Mouse (Mus musculus) spleen, adult 2 months (tissue): ENCODE measurements around the gene Olfr765. TPM values are rescaled to one million over a fixed set of nuclear protein-coding genes. Genes with fewer than 3 reads are reported as not detected.
"Not testable (repeated sequence)": the region's sequence is repeated elsewhere in the genome, so short reads cannot be mapped to it uniquely, and the experiment has no call there.

ENCODE experiments used
- DNase-seq, 2 experiments: peaks; one replicate each; pipeline versions ENCODE4 v3.0.0 to v3.0.0-alpha.2; 2012 to 2021; ENCODE audit warnings: low spot score in 2 of 2, low read depth in 1 of 2
- H3K27ac ChIP-seq: fragments of 200-500 bp; 2 replicates; pipeline ENCODE4 v1.5.1; 2012; ENCODE audit warnings: low read length, inconsistent platforms; ENCODE audit not compliant: insufficient read depth
- H3K27me3 ChIP-seq: fragments of 200-500 bp; 2 replicates; pipeline ENCODE4 v1.6.1; 2012; ENCODE audit warnings: mild to moderate bottlenecking, moderate library complexity, low read length, inconsistent platforms; ENCODE audit not compliant: control insufficient read depth, insufficient read depth
- H3K36me3 ChIP-seq: fragments of 200-500 bp; 2 replicates; pipeline ENCODE4 v1.6.1; 2012; ENCODE audit warnings: mild to moderate bottlenecking, low read length, inconsistent platforms; ENCODE audit not compliant: control insufficient read depth, insufficient read depth
- H3K4me1 ChIP-seq: fragments of 200-500 bp; 2 replicates; pipeline ENCODE4 v1.6.1; 2011; ENCODE audit warnings: inconsistent platforms; ENCODE audit not compliant: control insufficient read depth, insufficient read depth, insufficient read length
- H3K4me3 ChIP-seq: fragments of 200-500 bp; 2 replicates; pipeline ENCODE4 v1.5.1; 2011; ENCODE audit warnings: mild to moderate bottlenecking, inconsistent platforms; ENCODE audit not compliant: insufficient read depth, insufficient read length; ENCODE audit errors: extremely low read depth
- CTCF ChIP-seq: fragments of 200-500 bp; IDR thresholded peaks from 2 replicates; pipeline ENCODE4 v1.5.1; 2011; ENCODE audit warnings: mild to moderate bottlenecking, inconsistent platforms; ENCODE audit not compliant: insufficient read depth, insufficient read length, insufficient replicate concordance; ENCODE audit errors: extremely low read depth
- POLR2A ChIP-seq: fragments of 200-500 bp; IDR thresholded peaks from 2 replicates; pipeline ENCODE4 v1.6.1; 2011; ENCODE audit warnings: low read depth, low read length, inconsistent platforms
- WGBS: fragments of 180-500 bp; shearing (Covaris S2); methylation state at CpG from one replicate; pipeline ENCODE4 v1.1.7; 2018; 5-methylcytosine and 5-hydroxymethylcytosine counted together
- polyA plus RNA-seq: library from polyadenylated mRNA; depleted of rRNA; stranded (reverse); fragments of >200 nt; gene quantifications from 2 replicates; pipeline ENCODE4 v1.2.3, GENCODE M21; 2012; rRNA removed

The Olfr765 gene
- polyA plus RNA-seq, 1 experiment, result not detected

DNA sequence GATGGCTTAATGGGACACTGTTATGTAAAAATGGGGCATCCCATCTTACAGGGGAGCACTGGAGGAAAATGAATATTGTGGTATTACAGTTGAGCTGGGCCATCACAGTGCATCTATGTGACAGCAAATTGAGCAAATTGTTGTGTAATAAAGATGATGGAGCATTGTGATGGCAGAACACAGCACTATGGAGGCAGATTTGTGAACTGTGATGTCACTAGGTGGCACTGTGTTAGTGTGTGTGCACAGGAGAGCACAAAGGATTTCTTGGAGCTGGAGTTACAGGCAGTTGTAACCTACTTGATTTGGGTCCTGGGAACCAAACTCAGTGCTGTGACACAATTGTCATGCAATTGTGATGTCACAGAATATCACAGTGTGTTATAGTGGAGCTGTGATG is 26.5 kb downstream of the Olfr765 start:
- Histone ChIP-seq H3K36me3 (no peaks in the 10 kb centered on the region), H3K27me3 (no peaks in the 10 kb centered on the region), H3K27ac (no peak overlapping the region), H3K4me1 (no peaks in the 10 kb centered on the region), H3K4me3 (no peak overlapping the region)
- no peak for DNase-seq
- no peak for TF ChIP-seq CTCF
- TF ChIP-seq POLR2A, result no peak

DNA sequence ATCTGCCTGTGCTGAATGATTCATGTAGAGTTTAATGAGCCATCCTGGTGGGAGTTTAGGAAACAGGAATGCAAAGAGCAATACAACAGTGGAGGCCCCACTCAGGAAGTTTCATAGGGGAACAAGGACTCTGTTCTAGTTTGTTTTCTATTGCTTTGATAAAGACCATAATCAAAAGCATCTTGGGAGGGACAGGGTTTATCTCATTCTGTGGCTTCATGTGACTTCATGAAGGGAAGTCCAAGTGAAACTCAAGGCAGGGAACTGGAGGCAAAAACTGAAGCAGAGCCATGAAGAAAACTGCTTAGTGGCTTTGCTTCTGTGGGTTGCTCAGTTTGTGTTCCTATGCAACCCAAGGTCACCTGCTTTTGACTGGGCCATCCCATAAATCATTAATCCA is 35.3 kb downstream of the Olfr765 start:
- H3K4me1 ChIP-seq, result no peaks in the 10 kb centered on the region
- H3K36me3 ChIP-seq, result no peaks in the 10 kb centered on the region
- H3K27ac ChIP-seq, result no peak overlapping the region
- no peaks in the 10 kb centered on the region for H3K27me3 ChIP-seq
- H3K4me3 ChIP-seq, result no peak overlapping the region
- TF ChIP-seq CTCF (no peak), POLR2A (no peak)
- DNase-seq, result no peak

DNA sequence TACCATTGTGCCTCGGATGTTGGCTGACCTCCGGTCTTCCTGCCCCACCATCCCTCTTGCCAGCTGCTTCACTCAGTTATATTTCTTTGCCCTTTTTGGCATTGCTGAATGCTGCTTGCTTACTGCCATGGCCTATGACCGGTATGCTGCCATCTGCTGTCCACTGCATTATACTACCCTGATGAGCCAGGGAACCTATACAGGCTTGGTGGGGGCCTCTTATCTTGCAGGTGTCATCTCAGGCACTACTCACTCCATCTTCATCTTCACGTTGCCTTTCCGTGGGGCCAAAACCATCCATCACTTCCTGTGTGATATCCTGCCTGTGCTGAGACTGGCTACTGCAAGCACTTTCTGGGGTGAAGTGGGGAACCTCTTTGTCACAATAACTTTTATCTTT is 38.3 kb downstream of the Olfr765 start:
- not testable (repeated sequence) for DNase-seq, H3K27ac ChIP-seq, H3K4me3 ChIP-seq, H3K4me1 ChIP-seq, H3K36me3 ChIP-seq, H3K27me3 ChIP-seq
- WGBS, result 36% methylated on average over 2 of the region's 5 CpGs

DNA sequence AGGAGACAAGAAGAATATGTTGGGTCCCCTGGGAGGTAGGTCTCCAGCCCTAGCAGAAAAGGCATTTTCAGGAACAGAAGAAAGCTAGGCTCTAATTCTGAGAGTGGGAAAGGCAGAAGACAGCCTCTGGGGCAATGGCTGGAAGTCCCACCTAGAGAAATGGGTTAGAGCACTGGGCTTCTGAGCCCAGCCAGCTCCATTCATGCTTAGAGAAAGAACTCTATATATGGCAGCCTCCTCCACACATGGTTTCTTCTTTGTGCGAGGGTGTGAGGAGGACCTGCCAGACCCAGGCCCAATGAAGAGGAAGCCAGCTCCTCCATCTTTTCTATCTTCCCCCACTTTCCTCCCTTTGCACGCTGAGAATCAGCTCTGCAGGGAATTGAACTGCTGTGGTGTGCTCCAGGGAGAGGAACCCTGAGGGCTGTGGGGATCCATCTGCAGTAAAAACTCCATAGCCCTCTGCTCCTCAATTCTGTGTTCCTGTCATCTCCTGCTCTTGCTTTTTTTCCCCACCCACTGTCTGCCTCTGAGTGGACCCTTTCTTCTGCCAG is 39.4 kb downstream of the Olfr765 start, which contains the start of gene Olfr763:
TSS of gene Olfr763 (plus strand) at position 504 of the 554 bp plus-strand sequence.
- H3K27me3 ChIP-seq, result no peaks in the 10 kb centered on the region
- no peak within 1 kb of the TSS for H3K27ac ChIP-seq
- no peaks in the 10 kb centered on the region for H3K4me1 ChIP-seq
- no peak for TF ChIP-seq CTCF
- no peak for TF ChIP-seq POLR2A
- no peaks in the 10 kb centered on the region for H3K36me3 ChIP-seq
- WGBS, result 71% methylated on average over 2 of the region's 2 CpGs
- H3K4me3 ChIP-seq, result no peak within 1 kb of the TSS
- DNase-seq, result no peak

DNA sequence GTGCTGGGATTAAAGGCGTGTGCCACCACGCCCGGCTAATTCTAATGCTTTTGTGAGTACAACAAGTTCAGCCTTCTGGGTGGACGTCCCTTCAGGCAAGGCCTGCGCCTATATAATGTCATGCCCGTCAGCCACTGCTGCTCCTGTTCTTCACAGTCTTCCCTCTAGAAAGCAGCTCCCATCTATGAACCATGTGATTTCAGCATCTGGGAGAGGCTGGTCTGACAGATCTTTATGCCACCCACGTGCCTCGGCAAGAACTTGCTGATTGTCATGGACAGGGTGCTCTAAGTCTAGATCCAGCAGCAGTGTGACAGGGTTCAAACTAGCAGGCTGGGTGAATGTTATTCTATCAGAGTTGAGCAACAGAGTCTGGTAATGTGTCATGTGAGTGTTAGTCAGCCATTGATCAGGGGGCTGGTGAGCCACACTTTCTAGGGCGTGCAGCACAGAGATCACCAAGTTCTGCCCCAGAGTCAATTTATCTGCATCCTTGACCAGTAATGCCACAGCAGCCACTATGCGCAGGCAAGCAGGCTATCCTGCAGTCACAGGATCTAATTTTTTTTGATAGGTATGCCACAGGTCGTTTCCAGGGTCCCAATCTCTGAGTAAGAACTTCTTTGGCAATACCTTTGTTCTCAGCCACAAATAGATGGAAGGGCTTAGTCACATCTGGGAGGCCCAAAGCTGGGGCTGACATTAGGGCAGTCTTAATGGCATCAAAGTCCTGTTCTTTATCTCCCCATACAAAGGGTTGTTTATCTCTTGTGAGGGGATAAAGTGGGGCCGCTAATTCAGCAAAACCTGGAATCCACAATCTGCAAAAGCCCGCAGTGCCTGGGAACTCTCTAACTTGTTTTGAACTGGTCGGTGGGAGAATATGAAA is 45.5 kb downstream of the Olfr765 start:
- DNase-seq, result no peak
- no peak overlapping the region for H3K27ac ChIP-seq
- no peaks in the 10 kb centered on the region for H3K36me3 ChIP-seq
- H3K27me3 ChIP-seq, result no peaks in the 10 kb centered on the region
- WGBS, result 86% methylated on average over 14 of the region's 14 CpGs
- TF ChIP-seq CTCF (no peak), POLR2A (no peak)
- H3K4me3 ChIP-seq, result no peak overlapping the region
- H3K4me1 ChIP-seq, result no peaks in the 10 kb centered on the region

DNA sequence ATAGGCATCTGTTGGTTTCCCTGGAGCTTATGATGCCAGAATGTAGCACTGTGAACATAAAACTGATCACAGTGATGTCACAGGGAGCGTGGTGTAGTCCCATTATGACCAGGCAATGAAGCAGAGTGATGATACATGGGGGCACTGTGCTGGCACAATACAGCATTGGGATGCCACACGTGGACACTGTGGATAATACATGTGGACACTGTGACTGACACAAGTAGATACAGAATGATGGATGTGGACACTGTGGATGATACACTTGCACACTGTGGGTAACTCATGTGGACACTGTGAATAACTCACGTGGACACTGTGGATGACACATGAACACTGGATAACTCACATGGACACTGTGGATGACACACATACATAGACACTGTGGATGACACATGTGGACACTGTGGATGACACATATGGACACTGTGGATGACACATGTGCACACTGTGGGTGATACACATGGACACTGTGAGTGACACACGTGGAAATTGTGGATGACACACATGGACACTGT is 53.2 kb downstream of the Olfr765 start:
- Histone ChIP-seq H3K4me3 (no peak overlapping the region), H3K36me3 (no peaks in the 10 kb centered on the region), H3K27me3 (no peaks in the 10 kb centered on the region), H3K27ac (no peak overlapping the region), H3K4me1 (no peaks in the 10 kb centered on the region)
- WGBS, result 78% methylated on average over 4 of the region's 4 CpGs
- DNase-seq, result no peak
- TF ChIP-seq POLR2A (no peak), CTCF (no peak)

DNA sequence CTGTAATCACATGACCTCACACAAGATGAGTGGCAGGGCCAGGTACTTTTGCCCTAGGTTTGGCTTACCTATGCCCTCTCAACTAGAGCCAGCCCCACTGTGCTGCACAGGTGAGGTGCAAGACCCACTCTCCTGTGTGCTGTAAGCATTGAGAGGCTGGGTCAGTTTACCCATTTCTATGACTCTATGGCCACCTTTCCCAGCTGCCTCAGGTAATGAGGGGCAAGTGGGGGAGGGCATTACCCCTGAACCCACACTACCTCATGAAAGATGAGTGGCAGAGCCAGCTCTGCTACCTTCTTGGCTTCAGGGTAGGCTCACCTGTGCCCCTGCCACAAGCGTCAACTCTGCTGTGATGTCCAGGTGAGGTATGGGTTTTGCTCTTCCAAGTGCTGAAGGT is 54.0 kb downstream of the Olfr765 start:
- no peak overlapping the region for H3K27ac ChIP-seq
- TF ChIP-seq CTCF, result no peak
- no peak for TF ChIP-seq POLR2A
- 97% methylated on average over 1 of the region's 1 CpGs for WGBS
- no peaks in the 10 kb centered on the region for H3K36me3 ChIP-seq
- H3K27me3 ChIP-seq, result no peaks in the 10 kb centered on the region
- H3K4me1 ChIP-seq, result 0 out of 2 replicates have a peak, but pooled peaks cover 1% of the 10 kb centered on the region
- no peak overlapping the region for H3K4me3 ChIP-seq
- DNase-seq, result no peak

Other genes with a start within 250 kb of the Olfr765 start
- 9.1 and 9.4 TPM in 2 replicates for gene Dnajc14, start 245.9 kb downstream of the Olfr765 start, polyA plus RNA-seq
- gene Tmem198b, start 245.6 kb downstream of the Olfr765 start, polyA plus RNA-seq, result 10.8 and 11.6 TPM in 2 replicates
- 3.0 and 4.5 TPM in 2 replicates for gene Sarnp, start 232.7 kb downstream of the Olfr765 start, polyA plus RNA-seq
- gene Ormdl2, start 228.4 kb downstream of the Olfr765 start, polyA plus RNA-seq, result 25.5 and 28.9 TPM in 2 replicates
- 5.8 and 6.0 TPM in 2 replicates for gene Gdf11, start 158.3 kb downstream of the Olfr765 start, polyA plus RNA-seq
- 25.8 and 35.7 TPM in 2 replicates for gene Cd63, start 149.0 kb downstream of the Olfr765 start, polyA plus RNA-seq
- gene Rdh5, start 127.1 kb downstream of the Olfr765 start, polyA plus RNA-seq, result 15.1 and 15.8 TPM in 2 replicates
- 113 and 138 TPM in 2 replicates for gene Bloc1s1, start 126.0 kb downstream of the Olfr765 start, polyA plus RNA-seq
- 5.8 and 6.5 TPM in 2 replicates for gene Itga7, start 116.2 kb downstream of the Olfr765 start, polyA plus RNA-seq
- gene Mettl7b, start 89.0 kb downstream of the Olfr765 start, polyA plus RNA-seq, result 0.07 TPM in 1 of 2 replicates, not detected in the other
- gene Olfr9, start 60.6 kb downstream of the Olfr765 start, polyA plus RNA-seq, result not detected in 2 replicates
- not detected in 2 replicates for gene Olfr763, start 39.2 kb downstream of the Olfr765 start, polyA plus RNA-seq
- not detected in 2 replicates for gene Olfr764-ps1, start 10.1 kb downstream of the Olfr765 start, polyA plus RNA-seq
- gene Olfr766-ps1, start 19.0 kb upstream of the Olfr765 start, polyA plus RNA-seq, result not detected in 2 replicates
- not detected in 2 replicates for gene Olfr767, start 32.9 kb upstream of the Olfr765 start, polyA plus RNA-seq
- not detected in 2 replicates for gene Olfr768, start 49.4 kb upstream of the Olfr765 start, polyA plus RNA-seq
- gene Olfr769, start 67.9 kb upstream of the Olfr765 start, polyA plus RNA-seq, result not detected in 2 replicates
- not detected in 2 replicates for gene Olfr770, start 89.0 kb upstream of the Olfr765 start, polyA plus RNA-seq
- not detected in 2 replicates for gene Olfr771, start 114.8 kb upstream of the Olfr765 start, polyA plus RNA-seq
- gene Olfr772, start 127.9 kb upstream of the Olfr765 start, polyA plus RNA-seq, result not detected in 2 replicates
- gene Olfr773, start 137.4 kb upstream of the Olfr765 start, polyA plus RNA-seq, result not detected in 2 replicates
- gene Olfr774, start 186.2 kb upstream of the Olfr765 start, polyA plus RNA-seq, result not detected in 2 replicates
- not detected in 2 replicates for gene Olfr775, start 198.4 kb upstream of the Olfr765 start, polyA plus RNA-seq
- gene Olfr776, start 209.1 kb upstream of the Olfr765 start, polyA plus RNA-seq, result not detected in 2 replicates
- gene Olfr777, start 221.5 kb upstream of the Olfr765 start, polyA plus RNA-seq, result not detected in 2 replicates